Mouse (Mus musculus) kidney, adult 18-20 months (tissue): ENCODE measurements around the gene Slc22a23.

Experiments used
- DNase-seq: peaks from one replicate; pipeline ENCODE4 v3.0.0; 2021

The Slc22a23 gene

DNA sequence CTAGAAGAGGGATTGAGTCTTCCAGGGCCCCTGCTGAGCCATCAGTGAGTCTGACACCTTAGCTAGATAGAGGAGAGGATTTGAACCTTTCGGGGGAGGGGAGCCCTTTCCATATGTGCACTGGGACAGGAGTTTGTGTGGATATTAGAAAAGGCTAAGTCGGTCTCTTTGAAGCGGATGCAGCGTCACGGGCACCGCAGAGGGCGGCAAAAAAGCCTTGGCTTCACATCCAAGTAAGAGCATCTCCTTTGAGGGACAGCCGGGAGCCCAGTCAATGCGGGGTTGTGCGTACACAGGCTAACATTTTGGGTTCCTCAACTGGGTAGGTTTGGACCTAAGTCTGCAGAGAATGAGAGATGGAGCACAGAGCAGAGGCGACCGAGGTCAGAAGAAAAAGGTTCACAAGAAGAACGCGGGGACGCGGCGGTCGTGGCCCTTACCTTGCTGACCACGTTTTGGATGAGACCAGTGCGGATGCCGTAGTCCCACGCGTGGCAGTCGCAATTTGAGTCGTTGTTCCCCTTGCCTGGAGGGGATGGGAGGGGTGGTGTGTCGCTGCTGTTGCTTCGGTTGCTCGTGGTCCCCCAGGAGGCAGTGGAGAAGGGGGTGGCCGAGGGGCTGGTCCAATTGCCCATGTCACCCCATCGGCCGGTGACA is 1.1 kb downstream of the Slc22a23 start:
- peak; percentile 35 for DNase-seq

DNA sequence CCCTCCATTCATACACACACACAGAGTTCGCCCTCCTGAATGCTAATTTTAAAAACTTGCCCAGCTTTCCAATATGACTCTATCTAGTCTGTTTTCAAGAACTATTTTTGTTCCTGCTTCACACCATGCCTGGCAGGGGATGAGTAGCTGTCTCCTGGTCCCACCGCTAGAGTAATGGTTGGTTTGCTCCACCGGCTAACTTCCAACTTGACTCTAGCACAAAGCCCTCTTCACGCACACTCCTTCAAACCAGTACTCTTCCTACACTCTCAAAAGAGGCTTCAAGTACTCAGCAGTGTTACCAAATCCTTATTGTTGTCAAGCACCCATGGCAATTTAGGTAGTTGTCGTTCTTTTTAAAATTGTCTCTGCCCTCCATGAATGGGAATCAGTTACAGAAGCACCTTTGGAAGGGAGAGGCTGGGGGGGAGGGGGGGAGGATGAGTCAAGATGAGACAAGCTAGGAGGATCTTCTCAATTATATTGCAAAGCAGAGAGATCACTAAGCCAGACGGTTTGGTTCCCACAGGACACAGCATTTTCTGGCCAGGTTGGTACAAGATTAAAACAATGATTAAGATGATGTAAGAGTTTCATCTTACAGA is 2.6 kb downstream of the Slc22a23 start:
- no peak for DNase-seq

DNA sequence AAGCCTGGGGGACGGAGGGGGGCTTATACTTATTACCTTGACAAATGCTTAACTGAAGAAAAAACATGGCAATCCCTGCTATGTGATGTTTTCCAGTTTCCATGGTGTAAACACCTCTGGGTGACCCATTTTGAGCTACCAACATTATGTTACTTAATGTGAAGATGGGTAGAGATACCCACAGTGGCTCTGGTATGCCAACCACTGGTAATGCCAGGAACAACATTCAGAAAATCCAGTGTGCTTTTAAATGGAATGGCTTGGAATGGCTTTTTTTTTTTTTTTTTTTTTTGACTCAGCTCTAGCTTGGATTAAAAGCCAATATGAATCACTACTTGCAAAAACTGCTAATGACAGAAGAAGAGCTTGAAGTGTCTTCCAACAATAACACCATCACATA is 8.1 kb downstream of the Slc22a23 start:
- DNase-seq = no peak

DNA sequence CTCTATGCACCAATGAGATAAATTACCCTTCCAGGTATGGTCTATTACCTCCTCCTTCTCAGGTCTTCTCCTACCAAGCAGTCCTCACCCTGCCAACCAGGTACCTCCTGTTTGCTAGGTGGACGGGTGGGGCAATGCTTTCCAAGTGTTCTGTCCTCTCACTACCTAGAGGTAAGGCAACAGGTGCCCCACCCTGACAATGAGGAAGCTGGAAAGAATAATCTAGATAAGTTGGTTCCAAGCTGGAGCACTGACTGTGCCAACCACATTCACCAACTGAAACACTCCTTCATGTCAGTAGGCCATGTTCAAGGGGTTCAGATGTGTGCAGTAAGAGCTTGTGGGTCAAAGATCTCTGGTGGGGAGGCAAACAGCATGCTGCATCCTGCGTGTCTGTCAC is 10.1 kb downstream of the Slc22a23 start:
- DNase-seq = no peak

DNA sequence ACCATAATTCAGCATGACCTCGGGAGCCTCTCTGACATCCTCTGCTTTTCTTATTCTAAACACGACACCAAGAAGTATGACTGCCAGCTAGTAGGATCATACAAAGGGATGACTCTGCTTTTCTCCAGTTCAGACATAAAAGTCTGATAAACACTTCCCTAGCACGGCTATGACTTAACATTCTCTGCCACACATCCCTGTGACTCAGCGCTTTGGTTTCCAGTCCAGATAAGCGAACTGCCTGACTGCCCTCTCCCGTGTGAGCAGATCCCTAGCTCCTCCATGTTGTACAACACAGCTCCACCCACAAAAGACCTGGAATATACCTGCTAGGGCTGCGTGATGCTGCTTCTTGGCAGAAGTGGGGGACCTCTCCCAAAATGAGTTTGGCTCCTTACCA is 12.2 kb downstream of the Slc22a23 start:
- DNase-seq = no peak

DNA sequence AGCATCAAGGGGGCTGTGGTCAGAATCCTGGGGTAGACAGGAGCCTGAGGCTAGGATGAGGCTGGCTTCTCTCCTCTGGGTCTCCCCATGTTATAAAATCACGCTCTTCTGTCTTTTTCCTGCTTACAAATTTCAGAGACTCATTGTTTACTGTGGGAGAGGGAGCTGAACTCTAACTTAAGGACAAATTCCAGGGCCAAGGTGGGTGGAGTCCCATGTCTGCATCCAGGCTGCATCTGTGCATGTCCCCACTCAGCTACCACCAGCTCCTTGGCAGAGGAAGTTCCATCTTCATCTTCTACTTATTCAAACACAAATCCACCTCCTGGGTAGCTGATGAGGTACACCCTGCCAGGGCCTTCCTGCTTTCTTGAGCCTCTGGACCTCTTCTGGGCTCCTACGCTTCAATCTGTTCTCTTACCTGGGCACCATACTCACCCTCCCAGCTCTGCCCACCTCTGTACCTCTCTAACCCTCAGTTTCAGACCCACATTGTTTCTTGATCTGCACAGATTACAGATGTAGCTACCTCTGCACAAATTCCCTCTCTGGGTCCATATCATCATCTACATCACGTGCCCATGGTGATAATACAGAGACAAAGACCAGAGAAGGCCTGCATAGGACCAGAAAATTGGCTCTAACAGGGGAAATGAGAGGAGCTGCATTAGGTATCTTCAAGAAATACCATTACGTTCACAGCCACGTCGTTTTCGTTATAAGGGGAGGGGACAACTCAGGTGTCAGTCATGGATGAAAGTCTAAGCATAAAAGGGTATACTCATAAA is 13.4 kb downstream of the Slc22a23 start:
- DNase-seq = no peak

DNA sequence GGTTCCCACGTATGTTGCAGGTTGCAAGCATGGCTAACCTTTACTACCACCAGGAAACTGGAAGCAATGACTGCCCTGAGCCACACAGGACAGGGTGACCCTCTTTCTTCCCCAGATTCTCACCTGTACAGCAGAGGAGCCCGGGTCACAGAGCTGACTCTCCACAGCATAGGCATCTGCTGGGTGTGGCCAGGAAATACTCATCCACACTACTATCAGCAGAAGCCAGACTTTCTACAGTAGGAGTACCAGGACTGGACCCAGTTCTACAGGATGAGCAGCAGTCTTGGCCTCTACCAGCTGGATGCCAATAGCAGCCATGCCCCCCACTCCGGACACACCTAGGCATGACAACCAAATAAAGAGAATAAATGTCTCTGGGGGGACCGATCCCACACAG is 15.4 kb downstream of the Slc22a23 start:
- DNase-seq = no peak

DNA sequence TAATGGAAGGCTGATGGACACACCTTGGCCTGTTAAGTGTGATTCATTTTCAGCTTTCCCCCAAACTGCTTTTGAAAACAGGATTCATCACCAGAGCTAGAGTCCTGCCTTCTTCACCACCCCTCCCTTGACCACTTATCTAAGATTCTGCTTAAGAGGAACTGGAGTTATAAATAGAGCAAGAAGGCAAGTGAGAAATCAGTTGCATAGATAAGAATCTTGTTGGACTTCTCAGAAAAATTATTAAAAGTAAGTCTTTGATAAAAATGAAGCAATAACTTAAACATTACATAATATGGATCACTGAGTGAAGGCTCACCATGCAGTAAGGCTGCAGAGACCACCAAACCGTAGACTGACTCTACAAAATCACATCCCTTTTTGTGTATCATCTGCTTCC is 18.0 kb downstream of the Slc22a23 start:
- no peak for DNase-seq

DNA sequence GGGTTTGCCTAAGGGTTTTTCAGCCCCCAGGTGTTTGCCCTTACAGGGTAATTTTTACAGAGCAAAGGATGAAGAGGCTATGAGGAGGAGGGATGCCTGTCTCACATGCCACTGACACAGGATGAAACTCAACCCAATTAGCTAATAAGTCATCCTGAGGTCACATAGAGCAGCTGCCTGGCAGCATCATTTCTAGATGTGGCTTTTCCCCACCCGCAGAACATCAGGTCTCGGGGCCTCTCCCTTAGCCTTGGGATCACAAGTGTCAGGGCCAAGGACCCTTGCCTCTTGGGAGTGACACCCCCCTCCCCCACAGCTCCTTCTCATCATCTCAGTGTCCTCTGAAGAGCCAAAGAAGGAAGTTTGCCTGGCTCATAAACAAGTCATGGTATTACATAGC is 21.6 kb downstream of the Slc22a23 start:
- DNase-seq = no peak

DNA sequence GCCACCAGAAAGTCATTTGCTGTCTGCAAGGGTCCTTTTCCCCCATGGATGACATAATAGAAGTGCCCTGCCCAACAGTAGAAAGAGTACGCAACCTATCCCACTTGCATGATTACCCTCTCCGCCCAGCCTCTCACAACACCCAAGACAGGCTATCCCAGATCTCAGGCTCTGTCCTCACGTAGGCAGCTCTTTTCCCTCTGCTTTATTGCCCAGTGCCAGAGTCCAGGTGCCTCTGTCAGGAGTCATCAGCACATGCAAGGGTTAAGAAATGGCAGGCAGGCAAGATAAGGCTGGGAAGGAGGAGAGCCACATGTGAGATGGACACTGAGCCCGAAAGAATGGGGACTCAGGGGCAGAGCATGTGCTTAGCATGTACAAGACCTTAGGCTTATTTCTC is 24.5 kb downstream of the Slc22a23 start:
- no peak for DNase-seq

DNA sequence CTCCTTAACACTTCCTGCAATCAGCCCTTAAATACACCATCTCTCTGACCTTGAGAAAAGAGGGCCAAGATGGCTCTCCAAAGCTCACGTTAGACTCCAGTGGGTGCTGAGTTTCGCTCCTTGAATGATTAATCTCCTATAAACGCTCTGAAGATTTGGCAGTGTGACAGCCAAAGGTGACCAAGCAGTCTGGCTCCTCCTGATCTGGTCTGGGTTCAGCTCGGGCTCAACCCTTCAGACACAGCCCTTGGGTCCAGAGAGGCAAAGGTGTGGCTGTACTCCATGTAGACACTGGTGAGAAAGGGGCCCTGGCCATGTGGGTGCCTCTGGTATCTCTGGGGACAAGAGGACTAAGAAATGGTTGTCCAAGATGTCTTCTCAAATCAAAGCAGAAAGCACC is 27.9 kb downstream of the Slc22a23 start:
- peak; percentile 62 for DNase-seq

DNA sequence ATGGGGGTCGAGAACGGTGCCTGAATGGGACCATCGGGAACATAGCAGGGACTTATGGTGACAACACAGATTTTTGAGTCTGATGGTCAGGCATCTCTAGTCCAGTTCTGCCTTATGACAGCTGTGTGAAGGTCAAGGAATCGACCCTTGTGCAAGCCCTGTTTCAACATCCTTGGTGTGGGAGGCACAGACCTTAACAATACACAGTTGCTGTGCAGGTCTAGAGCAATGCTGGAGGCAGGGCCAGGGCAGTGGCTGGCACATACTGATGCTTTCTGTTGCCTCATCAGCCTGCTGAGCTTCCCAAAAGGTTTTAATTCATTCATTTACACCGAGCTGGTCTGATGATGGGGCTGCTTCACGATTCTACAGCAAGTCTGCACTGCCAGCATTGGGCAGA is 28.5 kb downstream of the Slc22a23 start:
- DNase-seq = no peak

DNA sequence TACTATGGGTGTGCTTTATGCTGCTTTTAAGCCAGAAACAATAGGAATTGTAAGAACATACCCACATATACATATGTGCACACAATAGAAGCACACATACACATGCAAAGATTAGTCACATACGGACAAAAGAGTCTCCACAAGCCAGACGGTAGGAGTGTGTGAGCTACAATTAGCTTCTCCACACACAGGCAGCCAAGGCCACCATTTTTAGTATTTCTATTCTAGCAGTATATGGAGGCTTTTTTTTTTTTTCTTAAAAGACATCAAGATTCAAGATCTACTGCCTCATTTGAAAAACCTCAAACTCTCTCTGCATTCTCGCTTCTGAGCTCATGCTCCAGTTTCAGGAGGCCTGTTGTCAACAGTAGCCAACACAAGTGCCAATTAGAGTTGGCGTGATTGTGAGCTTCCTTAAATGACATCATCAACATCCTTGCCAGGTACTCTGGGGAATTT is 31.9 kb downstream of the Slc22a23 start:
- DNase-seq = no peak

DNA sequence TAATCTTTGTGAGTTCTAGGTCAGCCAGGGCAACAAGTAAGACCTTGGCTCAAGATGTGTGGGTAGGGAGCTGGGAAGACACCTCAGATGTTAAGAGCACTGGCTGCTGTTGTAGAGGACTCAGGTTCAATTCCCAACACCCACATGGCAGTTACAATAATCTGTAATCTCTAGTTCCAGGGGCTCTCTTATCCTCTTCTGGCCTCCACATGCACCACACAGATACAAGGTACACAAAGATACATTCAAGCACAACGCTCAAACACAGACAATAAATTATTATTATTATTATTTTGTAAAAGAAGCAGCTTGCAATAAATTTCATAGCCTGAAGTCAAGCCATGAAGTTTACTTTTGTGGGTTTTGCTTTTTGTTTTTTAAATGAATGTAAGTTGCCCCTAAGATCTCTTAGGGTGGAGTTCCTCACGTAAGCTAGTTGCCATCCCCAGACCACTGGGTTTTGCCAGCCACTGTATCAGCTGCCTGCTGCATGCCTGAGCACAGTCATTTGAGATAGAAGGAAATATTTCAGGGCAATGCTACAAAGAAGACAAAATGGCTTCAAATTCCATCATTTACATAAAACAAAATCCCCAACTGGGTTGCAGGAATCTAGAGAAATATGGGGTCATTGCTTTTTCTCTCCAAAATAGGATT is 32.5 kb downstream of the Slc22a23 start:
- no peak for DNase-seq

DNA sequence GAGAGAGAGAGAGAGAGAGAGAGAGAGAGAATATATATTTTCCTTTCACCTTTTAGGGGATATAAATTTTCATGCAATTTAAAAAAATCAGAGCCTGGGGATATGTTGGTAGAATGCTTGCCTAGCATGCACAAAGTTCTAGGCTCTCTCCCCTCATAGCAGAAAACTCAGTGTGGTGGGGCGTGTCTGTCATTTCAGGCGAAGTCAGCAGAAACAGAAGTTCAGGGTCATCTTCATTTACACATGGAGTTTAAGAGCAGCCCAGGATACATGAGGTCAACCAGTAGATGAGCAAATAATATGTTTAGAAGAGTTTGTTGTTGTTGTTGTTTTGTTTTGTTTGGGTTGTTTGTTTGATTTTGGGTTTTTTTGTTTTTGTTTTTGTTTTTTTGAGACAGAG is 33.4 kb downstream of the Slc22a23 start:
- no peak for DNase-seq

DNA sequence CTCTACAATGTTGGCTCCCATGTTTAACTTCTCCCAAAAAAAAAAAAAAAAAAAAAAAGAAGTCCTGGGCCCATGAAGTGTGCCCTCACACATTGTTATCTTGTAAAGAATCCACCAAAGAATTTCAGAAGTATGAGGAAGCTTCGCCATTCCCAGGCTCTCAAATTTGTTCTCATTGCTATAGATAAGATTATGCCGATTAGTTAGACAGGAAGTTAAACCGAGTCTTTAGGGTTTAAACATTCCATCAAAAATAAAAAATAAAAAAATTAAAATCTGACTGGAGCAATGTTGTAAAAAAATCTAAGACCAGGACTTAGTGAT is 36.4 kb downstream of the Slc22a23 start:
- DNase-seq = no peak

DNA sequence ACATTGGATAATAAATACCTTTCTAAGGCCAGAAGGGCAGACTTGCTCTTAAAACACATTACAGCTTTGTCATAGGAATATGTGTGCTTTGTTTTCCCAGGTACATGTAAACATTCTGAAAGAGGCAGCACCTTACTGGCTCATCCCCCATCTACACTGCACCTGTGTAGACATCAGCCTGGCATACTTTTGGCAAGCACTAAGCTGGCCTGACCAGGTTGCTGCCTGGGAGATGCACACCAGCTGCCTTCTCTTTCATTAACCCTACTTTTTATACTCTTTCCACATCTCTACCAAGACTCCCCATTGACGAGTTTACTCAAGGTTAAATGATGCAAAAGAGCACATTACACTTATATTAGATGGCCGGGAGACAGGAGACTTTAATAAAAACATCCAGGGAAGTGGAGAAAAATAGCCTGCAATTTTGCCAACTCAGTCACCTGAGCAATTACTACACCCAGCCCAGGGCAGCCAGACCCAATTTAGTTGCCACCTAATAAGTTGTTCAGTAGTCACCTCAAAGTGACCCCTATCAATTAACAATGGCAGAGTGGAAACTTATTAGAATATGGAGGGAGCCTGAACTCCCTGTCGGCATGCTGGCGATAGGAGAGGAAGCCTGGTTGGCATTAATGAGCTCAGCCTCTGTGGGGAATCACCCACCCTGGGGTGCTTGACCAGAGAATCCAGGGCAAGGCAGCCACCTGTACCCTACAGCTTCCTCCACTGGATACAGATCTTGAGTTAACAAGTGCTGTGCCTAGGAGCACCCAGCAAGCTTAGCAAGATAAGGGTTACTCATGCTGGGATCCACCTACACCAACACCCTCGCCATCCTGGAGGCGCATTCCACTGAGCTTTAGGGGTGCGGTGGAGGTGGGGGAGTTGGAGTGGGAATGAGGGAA is 37.0 kb downstream of the Slc22a23 start:
- DNase-seq = no peak

DNA sequence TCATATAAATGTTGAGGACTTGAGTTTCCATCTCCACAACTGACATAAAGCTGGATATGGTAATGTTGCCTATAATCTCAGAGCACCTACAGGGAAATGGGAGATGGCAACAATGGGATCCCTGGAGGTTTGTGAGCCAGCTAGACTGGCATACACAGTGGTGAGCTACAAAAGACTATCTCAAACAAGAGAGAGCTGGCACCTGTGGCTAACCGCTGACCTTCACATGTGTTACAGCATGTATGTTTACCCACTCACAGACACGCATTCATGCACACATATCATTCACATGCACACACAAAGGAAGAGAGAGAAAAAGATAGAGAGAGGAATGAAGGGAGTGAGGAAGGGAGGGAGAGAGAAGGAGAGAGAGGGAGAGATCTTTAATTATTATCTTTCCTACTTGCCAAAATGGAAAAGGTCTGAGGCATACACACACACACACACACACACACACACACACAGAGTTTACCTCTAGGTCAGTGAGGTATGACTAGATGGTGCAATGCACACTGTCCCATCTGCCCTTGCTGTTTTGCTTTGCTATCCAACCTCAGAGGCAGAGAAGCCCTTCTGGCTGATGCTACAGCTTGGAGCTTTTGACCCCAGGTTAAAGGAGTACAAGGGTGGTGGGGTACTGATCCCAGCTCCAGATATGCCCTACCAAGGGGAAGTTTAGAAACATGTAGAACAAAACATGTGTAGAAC is 38.9 kb downstream of the Slc22a23 start:
- DNase-seq = no peak

DNA sequence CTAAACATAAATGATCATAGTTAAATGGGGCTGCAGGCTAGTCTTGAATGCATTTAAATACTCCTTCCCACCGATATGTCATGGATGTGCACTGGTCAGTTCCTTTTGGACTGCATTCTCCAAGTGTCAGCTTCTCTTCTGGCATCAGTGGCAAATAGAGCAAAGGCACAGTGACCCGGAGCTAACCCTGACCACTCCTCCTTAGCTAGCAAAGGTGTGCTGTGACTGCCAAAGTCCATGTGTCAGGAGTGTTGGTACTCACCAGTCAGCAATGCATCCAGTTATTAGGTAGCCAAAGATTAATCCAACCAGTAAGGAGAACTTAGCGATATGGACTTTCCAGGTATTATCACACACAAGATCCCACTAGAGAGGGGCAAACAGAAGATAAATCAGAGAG is 40.1 kb downstream of the Slc22a23 start:
- DNase-seq = peak; percentile 62

DNA sequence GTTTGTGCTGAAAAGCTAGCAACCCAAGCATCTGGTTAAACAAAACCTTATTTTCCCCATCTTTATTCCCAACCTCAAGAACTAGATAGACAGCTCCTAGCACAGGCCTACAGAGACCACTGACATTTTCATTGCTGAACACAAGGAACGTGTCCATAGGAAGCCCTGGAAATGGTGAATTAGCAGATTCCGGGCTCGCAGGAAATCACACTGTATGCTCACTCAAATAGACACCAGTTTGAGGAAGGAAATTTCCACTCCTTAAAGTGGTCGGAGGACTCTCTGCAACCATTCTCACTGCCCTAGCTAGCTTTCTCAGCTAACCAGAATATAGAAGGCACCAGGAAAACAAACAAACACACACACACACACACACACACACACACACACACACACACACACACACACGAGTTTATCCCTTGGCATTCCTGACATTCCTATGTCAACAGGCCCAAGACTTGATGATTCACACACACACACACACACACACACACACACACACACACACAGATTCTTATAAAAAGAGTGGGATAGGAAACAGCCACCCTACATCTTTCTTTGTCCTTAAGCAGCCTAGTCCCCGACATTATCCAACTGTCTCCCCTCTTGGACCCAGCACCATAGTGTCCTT is 41.5 kb downstream of the Slc22a23 start:
- no peak for DNase-seq

DNA sequence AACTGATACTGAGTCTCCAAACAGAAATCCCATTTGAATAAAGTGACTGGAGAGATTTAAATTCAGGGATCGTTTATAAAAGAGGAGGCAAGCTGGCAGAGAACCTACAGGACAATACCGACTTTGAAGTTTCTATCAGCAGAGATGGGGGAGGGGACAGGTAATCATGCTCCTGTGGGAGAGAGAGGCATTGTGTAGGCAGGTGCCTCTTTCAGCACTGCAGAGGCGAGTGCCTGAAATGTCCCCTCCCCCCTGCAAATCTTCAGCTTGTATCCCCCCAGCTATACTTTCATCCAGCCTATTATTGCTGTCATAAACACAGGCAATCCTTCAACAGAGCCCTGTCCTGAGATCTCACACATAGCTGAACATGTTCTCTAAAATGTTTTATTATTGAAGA is 43.4 kb downstream of the Slc22a23 start:
- DNase-seq = no peak
